Mouse (Mus musculus) forebrain, postnatal 0 days (tissue): ENCODE results near the gene Prkd2. TPM values are rescaled to one million over a fixed set of nuclear protein-coding genes. Genes with fewer than 3 reads are reported as not detected.

Experiments
- ATAC-seq: fragments of 200-750 bp; cut with Nextera tagmentation; 2 replicates; pipeline ENCODE4 v1.8.0; 2017; ENCODE audit warnings: mild to moderate bottlenecking, moderate library complexity
- DNase-seq: peaks from one replicate; pipeline ENCODE4 v3.0.0-alpha.2; 2015
- H3K27ac ChIP-seq: fragments of 300-500 bp; sonication (generic); 2 replicates; pipeline ENCODE4 v1.5.1; 2014; ENCODE audit warnings: low read depth, mild to moderate bottlenecking, antibody characterized with exemption, low read length, moderate library complexity, mixed read lengths
- H3K27me3 ChIP-seq: fragments of 300-500 bp; sonication (generic); 2 replicates; pipeline ENCODE4 v1.6.1; 2014; ENCODE audit warnings: mild to moderate bottlenecking, low read length, mixed read lengths; ENCODE audit not compliant: insufficient read depth
- H3K36me3 ChIP-seq: fragments of 300-500 bp; sonication (generic); 2 replicates; pipeline ENCODE4 v1.6.1; 2014; ENCODE audit warnings: mild to moderate bottlenecking, moderate library complexity; ENCODE audit not compliant: insufficient read depth
- H3K4me1 ChIP-seq: fragments of 300-500 bp; sonication (generic); 2 replicates; pipeline ENCODE4 v1.6.1; 2014; ENCODE audit warnings: antibody characterized with exemption; ENCODE audit not compliant: insufficient read depth
- H3K4me2 ChIP-seq: fragments of 300-500 bp; sonication (generic); 2 replicates; pipeline ENCODE4 v1.6.1; 2014; ENCODE audit warnings: low read depth, mild to moderate bottlenecking, moderate library complexity
- H3K4me3 ChIP-seq: fragments of 300-500 bp; sonication (generic); 2 replicates; pipeline ENCODE4 v1.5.1; 2014; ENCODE audit warnings: low read depth, low read length, mixed read lengths
- H3K9ac ChIP-seq: fragments of 300-500 bp; sonication (generic); 2 replicates; pipeline ENCODE4 v1.6.1; 2014; ENCODE audit warnings: mild to moderate bottlenecking
- H3K9me3 ChIP-seq: fragments of 300-500 bp; sonication (generic); 2 replicates; pipeline ENCODE4 v1.6.1; 2016; ENCODE audit warnings: low read length
- CTCF ChIP-seq: sonication (generic); IDR thresholded peaks from 2 replicates; pipeline ENCODE4 v1.5.1; 2016; ENCODE audit warnings: antibody characterized with exemption, control low read depth, low read depth
- WGBS: fragments of 180-500 bp; shearing (Covaris S2); extraction: QIAGEN DNeasy Blood & Tissue Kit; methylation state at CpG from one replicate; pipeline ENCODE4 v1.1.7; 2014; 5-methylcytosine and 5-hydroxymethylcytosine counted together
- polyA plus RNA-seq: library from polyadenylated mRNA; unstranded; fragments of >200 nt; fragmentation: Nextera tagmentation; extraction: Ambion mirVana; gene quantifications from 2 replicates; pipeline ENCODE4 v1.2.1, GENCODE M21; 2015
- total RNA-seq: library from RNA; depleted of rRNA; stranded (reverse); fragments of >200 nt; gene quantifications from 2 replicates; pipeline ENCODE4 v1.2.3, GENCODE M21; 2014

Prkd2 gene
- total and polyA plus RNA-seq, 2 experiments from 2014 or later = 3.9 to 4.0 TPM

- H3K27ac ChIP-seq = no peak overlapping the region
- no peaks in the 10 kb centered on the region for H3K27me3 ChIP-seq
- no peak overlapping the region for H3K4me3 ChIP-seq
- no peak for ATAC-seq
- no peak overlapping the region for H3K9ac ChIP-seq
- no peaks in the 10 kb centered on the region for H3K9me3 ChIP-seq
- H3K36me3 ChIP-seq = peaks cover 55% of the 10 kb centered on the region
- no peak for TF ChIP-seq CTCF
- no peaks in the 10 kb centered on the region for H3K4me1 ChIP-seq
- 94% methylated on average over 12 of the region's 12 CpGs for WGBS
- no peak overlapping the region for H3K4me2 ChIP-seq
- no peak for DNase-seq
Observed at GRCm38 (mm10) chr7:16839427-16840108, 3.1 kb upstream of the Prkd2 start.

GRCm38 (mm10) chr7:16840109-16840491, 2.6 kb upstream of the Prkd2 start:
- no peak for TF ChIP-seq CTCF
- no peaks in the 10 kb centered on the region for H3K9me3 ChIP-seq
- 91% methylated on average over 2 of the region's 2 CpGs for WGBS
- ATAC-seq = no peak
- H3K27ac ChIP-seq = no peak overlapping the region
- peaks cover 50% of the 10 kb centered on the region for H3K36me3 ChIP-seq
- H3K9ac ChIP-seq = no peak overlapping the region
- no peaks in the 10 kb centered on the region for H3K27me3 ChIP-seq
- no peak overlapping the region for H3K4me3 ChIP-seq
- no peak for DNase-seq
- H3K4me2 ChIP-seq = no peak overlapping the region
- no peaks in the 10 kb centered on the region for H3K4me1 ChIP-seq

GRCm38 (mm10) chr7:16841078-16841477, 1.6 kb upstream of the Prkd2 start:
- Histone ChIP-seq H3K4me2 (no peak overlapping the region), H3K4me3 (no peak overlapping the region), H3K9me3 (no peaks in the 10 kb centered on the region), H3K4me1 (no peaks in the 10 kb centered on the region), H3K36me3 (peaks cover 50% of the 10 kb centered on the region), H3K27ac (no peak overlapping the region), H3K27me3 (no peaks in the 10 kb centered on the region), H3K9ac (no peak overlapping the region)
- TF ChIP-seq CTCF = no peak
- WGBS = 77% methylated on average over 4 of the region's 4 CpGs
- DNase-seq (no peak), ATAC-seq (no peak)

- no peak for DNase-seq
- TF ChIP-seq CTCF = no peak
- no peak overlapping the region for H3K9ac ChIP-seq
Observed at GRCm38 (mm10) chr7:16841561-16842560, 841 bp upstream of the Prkd2 start.

GRCm38 (mm10) chr7:16843441-16844171, 904 bp downstream of the Prkd2 start:
- ATAC-seq (no peak), DNase-seq (peak; percentile 24)
- Histone ChIP-seq H3K9me3 (no peaks in the 10 kb centered on the region), H3K4me2 (peak overlapping the region; percentile 95), H3K4me3 (peak overlapping the region; percentile 62), H3K27ac (0 out of 2 replicates have a peak overlapping the region, but pooled peaks have one; percentile 10), H3K9ac (peak overlapping the region; percentile 61), H3K4me1 (no peaks in the 10 kb centered on the region), H3K27me3 (no peaks in the 10 kb centered on the region), H3K36me3 (peaks cover 28% of the 10 kb centered on the region)
- TF ChIP-seq CTCF = no peak
- WGBS = under 1% methylated on average over 33 of the region's 33 CpGs

More at GRCm38 (mm10) chr7:16841561-16842560, 841 bp upstream of the Prkd2 start:
- peaks cover 46% of the 10 kb centered on the region for H3K36me3 ChIP-seq
- 44% methylated on average over 11 of the region's 11 CpGs for WGBS
- peak; percentile 6 for ATAC-seq
- no peaks in the 10 kb centered on the region for H3K4me1 ChIP-seq
- H3K4me2 ChIP-seq = peak overlapping the region; percentile 95
- H3K4me3 ChIP-seq = peak overlapping the region; percentile 62; the same call in 1 of the 2 replicates
- peak overlapping the region; percentile 15; the same call in 1 of the 2 replicates for H3K27ac ChIP-seq
- no peaks in the 10 kb centered on the region for H3K9me3 ChIP-seq
- no peaks in the 10 kb centered on the region for H3K27me3 ChIP-seq

GRCm38 (mm10) chr7:16844696-16845071, 2.0 kb downstream of the Prkd2 start:
- no peak overlapping the region for H3K4me3 ChIP-seq

More at GRCm38 (mm10) chr7:16844696-16845071, 2.0 kb downstream of the Prkd2 start:
- ATAC-seq (no peak), DNase-seq (no peak)
- Histone ChIP-seq H3K4me2 (0 out of 2 replicates have a peak overlapping the region, but pooled peaks have one; percentile 4), H3K4me1 (no peaks in the 10 kb centered on the region), H3K9ac (no peak overlapping the region), H3K36me3 (peaks cover 18% of the 10 kb centered on the region), H3K27ac (no peak overlapping the region), H3K27me3 (no peaks in the 10 kb centered on the region), H3K9me3 (no peaks in the 10 kb centered on the region)
- 65% methylated on average over 3 of the region's 3 CpGs for WGBS
- no peak for TF ChIP-seq CTCF
